Mouse (Mus musculus) myocyte (in vitro differentiated cells): ENCODE measurements at regions not wholly inside any gene's neighbourhood (a gene's known extent, or its start where the extent isn't known, plus 50 kb on each side); places are given as distances from the start of the nearest gene placed in this dataset.

Experiments used
- H3K27me3 ChIP-seq: one replicate; pipeline ENCODE4 v1.6.1; 2011; ENCODE audit not compliant: control insufficient read depth, insufficient read depth, insufficient read length
- H3K36me3 ChIP-seq: one replicate; pipeline ENCODE4 v1.6.1; 2011; ENCODE audit not compliant: control insufficient read depth, insufficient read depth
- H3K4me2 ChIP-seq: one replicate; pipeline ENCODE4 v1.6.1; 2011; ENCODE audit warnings: low read depth, control low read depth
- H3K4me3 ChIP-seq: one replicate; pipeline ENCODE4 v1.5.1; 2011; ENCODE audit warnings: mild to moderate bottlenecking, control low read depth, moderate library complexity
- H3K79me2 ChIP-seq: one replicate; pipeline ENCODE4 v1.6.1; 2011; ENCODE audit not compliant: control insufficient read depth, insufficient read depth
- H3ac ChIP-seq: one replicate; pipeline ENCODE4 v1.6.1; 2011; ENCODE audit not compliant: control insufficient read depth, insufficient read length
- CEBPB ChIP-seq: IDR thresholded peaks from 2 replicates; pipeline ENCODE4 v1.6.1; 2011; ENCODE audit warnings: mild to moderate bottlenecking, moderate library complexity; ENCODE audit not compliant: poor library complexity, insufficient read depth, severe bottlenecking
- E2F4 ChIP-seq: IDR thresholded peaks from one replicate; pipeline ENCODE4 v1.6.1; 2011; ENCODE audit warnings: mild to moderate bottlenecking, control low read depth, moderate library complexity; ENCODE audit not compliant: insufficient read depth
- MAX ChIP-seq: IDR thresholded peaks from one replicate; pipeline ENCODE4 v1.6.1; 2011; ENCODE audit warnings: low read depth, mild to moderate bottlenecking, control low read depth
- MYOD1 ChIP-seq, 3 experiments: IDR thresholded peaks; one replicate each; pipeline ENCODE4 v1.6.1; 2011; ENCODE audit warnings: control low read depth in 2 of 3, low read depth in 2 of 3, mild to moderate bottlenecking in 2 of 3, moderate library complexity in 1 of 3; ENCODE audit not compliant: insufficient read length in 2 of 3, control insufficient read depth in 1 of 3
- MYOG ChIP-seq, 3 experiments: IDR thresholded peaks; one replicate each; pipeline ENCODE4 v1.6.1; 2011; ENCODE audit warnings: control low read depth in 2 of 3, low read depth in 2 of 3, mild to moderate bottlenecking in 2 of 3; ENCODE audit not compliant: insufficient read length in 2 of 3, control insufficient read depth in 1 of 3, insufficient read depth in 1 of 3
- POLR2A ChIP-seq: IDR thresholded peaks from one replicate; pipeline ENCODE4 v1.6.1; 2011; ENCODE audit warnings: low read depth, mild to moderate bottlenecking, control low read depth, moderate library complexity; ENCODE audit not compliant: insufficient read length
- POLR2AphosphoS2 ChIP-seq: IDR thresholded peaks from one replicate; pipeline ENCODE4 v1.6.1; 2011; ENCODE audit warnings: low read depth, control low read depth; ENCODE audit not compliant: insufficient read length
- REST ChIP-seq: IDR thresholded peaks from one replicate; pipeline ENCODE4 v1.6.1; 2011; ENCODE audit warnings: mild to moderate bottlenecking, control low read depth, moderate library complexity; ENCODE audit not compliant: insufficient read depth, insufficient read length
- SRF ChIP-seq: IDR thresholded peaks from one replicate; pipeline ENCODE4 v1.6.1; 2011; ENCODE audit warnings: low read depth; ENCODE audit not compliant: control insufficient read depth, insufficient read length
- TCF12 ChIP-seq: IDR thresholded peaks from one replicate; pipeline ENCODE4 v1.6.1; 2011; ENCODE audit warnings: mild to moderate bottlenecking, control low read depth; ENCODE audit not compliant: poor library complexity, insufficient read depth, severe bottlenecking
- TCF3 ChIP-seq: IDR thresholded peaks from one replicate; pipeline ENCODE4 v1.6.1; 2011; ENCODE audit warnings: low read depth, control low read depth; ENCODE audit not compliant: insufficient read length
- USF1 ChIP-seq: IDR thresholded peaks from one replicate; pipeline ENCODE4 v1.6.1; 2011; ENCODE audit warnings: low read depth, mild to moderate bottlenecking, control low read depth, moderate library complexity

- H3ac ChIP-seq, result no peak overlapping the region
- TF ChIP-seq SRF, result no peak
- no peak for TF ChIP-seq USF1
- TF ChIP-seq MYOG (IDR thresholded peaks at IDR 0.05; ENCODE audit: control insufficient read depth in 1 of 3, insufficient read depth in 1 of 3, insufficient read length in 2 of 3, low read depth in 2 of 3), result peak in 2 of 3 experiments; percentile 43 to 56
- TF ChIP-seq MYOD1 (IDR thresholded peaks at IDR 0.05; ENCODE audit: control insufficient read depth in 1 of 3, insufficient read length in 2 of 3, low read depth in 2 of 3), result peak in 1 of 3 experiments; percentile 64
- peak; percentile 4 for TF ChIP-seq TCF3
These were observed 84.1 kb downstream of the Dll1 start for GRCm38 (mm10) chr17:15292490-15293070.

GRCm38 (mm10) chr17:15291626-15292025 is 85.0 kb downstream of the Dll1 start:
- Histone ChIP-seq H3K27me3 (peaks cover 6% of the 10 kb centered on the region), H3ac (no peak overlapping the region), H3K4me3 (no peak overlapping the region), H3K4me2 (no peak overlapping the region), H3K36me3 (no peaks in the 10 kb centered on the region), H3K79me2 (no peaks in the 10 kb centered on the region)
- TF ChIP-seq MAX, result no peak
- no peak for TF ChIP-seq REST
- TF ChIP-seq POLR2AphosphoS2, result no peak
- TF ChIP-seq MYOG (IDR thresholded peaks at IDR 0.05; ENCODE audit: control insufficient read depth in 1 of 3, insufficient read depth in 1 of 3, insufficient read length in 2 of 3, low read depth in 2 of 3), result no peak
- TF ChIP-seq E2F4, result no peak
- no peak for TF ChIP-seq POLR2A
- TF ChIP-seq USF1, result no peak
- no peak for TF ChIP-seq TCF3
- TF ChIP-seq MYOD1 (IDR thresholded peaks at IDR 0.05; ENCODE audit: control insufficient read depth in 1 of 3, insufficient read length in 2 of 3, low read depth in 2 of 3), result no peak
- TF ChIP-seq TCF12, result no peak
- no peak for TF ChIP-seq SRF
- no peak for TF ChIP-seq CEBPB

More at GRCm38 (mm10) chr17:15292490-15293070, 84.1 kb downstream of the Dll1 start:
- Histone ChIP-seq H3K4me3 (no peak overlapping the region), H3K79me2 (no peaks in the 10 kb centered on the region), H3K4me2 (no peak overlapping the region), H3K36me3 (no peaks in the 10 kb centered on the region), H3K27me3 (peaks cover 6% of the 10 kb centered on the region)

DNA sequence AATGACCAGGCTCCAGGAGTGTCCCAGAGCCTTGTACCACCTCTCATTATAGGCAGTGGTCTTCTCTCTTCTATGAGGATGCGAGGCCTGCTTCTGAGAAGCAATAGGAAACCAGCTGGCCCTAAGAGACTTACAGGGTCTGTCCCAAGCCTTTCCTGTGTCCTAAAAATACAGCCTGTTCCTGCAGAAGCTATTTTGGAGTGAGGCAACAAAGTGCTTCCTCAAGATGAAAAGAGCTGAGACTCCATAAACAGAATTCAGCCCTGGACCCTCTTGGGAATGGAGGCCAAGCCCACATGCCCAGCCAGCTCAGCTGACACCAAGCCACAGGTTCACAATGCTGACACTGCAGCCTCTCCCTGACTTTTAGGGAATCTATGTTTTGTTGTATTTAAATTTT is 86.3 kb downstream of the Dll1 start:
- TF ChIP-seq TCF3 (no peak), MYOD1 (IDR thresholded peaks at IDR 0.05; ENCODE audit: control insufficient read depth in 1 of 3, insufficient read length in 2 of 3, low read depth in 2 of 3) (no peak), SRF (no peak), REST (no peak), MAX (no peak), POLR2AphosphoS2 (no peak), MYOG (IDR thresholded peaks at IDR 0.05; ENCODE audit: control insufficient read depth in 1 of 3, insufficient read depth in 1 of 3, insufficient read length in 2 of 3, low read depth in 2 of 3) (no peak), TCF12 (no peak), E2F4 (no peak), POLR2A (no peak), USF1 (no peak), CEBPB (no peak)
- Histone ChIP-seq H3ac (no peak overlapping the region), H3K27me3 (peaks cover 6% of the 10 kb centered on the region), H3K4me2 (no peak overlapping the region), H3K36me3 (no peaks in the 10 kb centered on the region), H3K79me2 (no peaks in the 10 kb centered on the region), H3K4me3 (no peak overlapping the region)

DNA sequence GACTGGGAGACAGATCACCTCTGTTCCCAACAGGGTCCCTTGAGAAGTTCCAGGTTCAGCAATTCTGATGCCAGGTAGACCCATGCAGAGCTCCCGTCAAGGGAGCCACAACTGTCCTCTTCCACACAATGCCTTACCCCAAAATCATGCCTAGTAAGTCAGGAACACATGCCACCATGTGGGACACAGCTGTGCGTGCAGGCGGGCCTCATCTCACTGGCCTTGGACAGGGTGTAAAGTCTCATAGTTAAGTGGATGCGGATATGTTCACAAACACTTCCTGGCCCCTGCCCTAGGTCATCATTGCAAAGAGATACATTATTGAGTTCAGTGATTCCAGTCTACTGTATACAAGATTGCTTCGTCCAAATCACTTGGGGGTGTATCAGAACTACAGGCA is 87.6 kb downstream of the Dll1 start:
- Histone ChIP-seq H3ac (no peak overlapping the region), H3K4me2 (no peak overlapping the region), H3K4me3 (no peak overlapping the region), H3K79me2 (no peaks in the 10 kb centered on the region), H3K36me3 (no peaks in the 10 kb centered on the region), H3K27me3 (peaks cover under 1% of the 10 kb centered on the region)
- peak in 1 of 3 experiments; percentile 7 for TF ChIP-seq MYOD1 (IDR thresholded peaks at IDR 0.05; ENCODE audit: control insufficient read depth in 1 of 3, insufficient read length in 2 of 3, low read depth in 2 of 3)
- TF ChIP-seq TCF12, result no peak

GRCm38 (mm10) chr17:15288640-15289039 is 88.0 kb downstream of the Dll1 start:
- no peak overlapping the region for H3K4me3 ChIP-seq
- no peaks in the 10 kb centered on the region for H3K36me3 ChIP-seq
- no peaks in the 10 kb centered on the region for H3K27me3 ChIP-seq
- no peak overlapping the region for H3K4me2 ChIP-seq
- TF ChIP-seq CEBPB (no peak), USF1 (no peak), TCF3 (no peak), POLR2AphosphoS2 (no peak), MYOD1 (IDR thresholded peaks at IDR 0.05; ENCODE audit: control insufficient read depth in 1 of 3, insufficient read length in 2 of 3, low read depth in 2 of 3) (no peak), REST (no peak), MYOG (IDR thresholded peaks at IDR 0.05; ENCODE audit: control insufficient read depth in 1 of 3, insufficient read depth in 1 of 3, insufficient read length in 2 of 3, low read depth in 2 of 3) (no peak), SRF (no peak), TCF12 (no peak), E2F4 (no peak), MAX (no peak), POLR2A (no peak)
- no peaks in the 10 kb centered on the region for H3K79me2 ChIP-seq
- no peak overlapping the region for H3ac ChIP-seq
